Mouse (Mus musculus): Measurements from ENCODE around the gene Asna1. TPM values are rescaled to one million over a fixed set of nuclear protein-coding genes. Genes with fewer than 3 reads are reported as not detected.

Gene Asna1
- total RNA-seq, 2 experiments from 2014 or later, result 78.6 to 79.7 TPM

DNA sequence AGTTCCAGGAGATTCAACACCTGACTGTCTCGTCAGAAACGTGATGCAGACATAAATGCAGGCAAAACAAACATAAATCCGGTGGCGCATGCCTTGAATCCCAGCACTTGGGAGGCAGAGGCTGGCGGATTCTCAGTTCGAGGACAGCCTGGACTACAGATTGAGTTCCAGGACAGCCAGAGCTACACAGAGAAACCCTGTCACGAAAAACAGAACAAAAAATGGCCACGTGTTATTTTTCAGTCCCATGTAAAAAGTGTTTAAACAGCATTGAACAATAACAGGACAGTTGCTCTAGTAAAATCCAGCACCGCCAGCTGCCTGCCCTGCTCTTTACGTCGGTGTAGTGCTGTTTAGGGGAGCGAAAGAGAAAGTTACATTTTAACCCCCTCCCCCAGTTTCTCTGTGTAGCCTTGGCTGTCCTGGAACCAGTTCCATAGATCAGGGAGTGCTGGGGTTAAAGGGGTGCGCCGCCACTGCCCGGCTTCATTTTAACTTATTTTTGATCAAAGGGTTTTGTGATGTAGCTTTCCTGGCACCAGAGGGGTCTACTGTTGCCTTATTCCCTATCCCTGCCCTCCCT is 10.7 kb upstream of the Asna1 start:
- peak; percentile 32 to 55 for DNase-seq
- intact Hi-C loops (cut with DNase I), result loop anchor here (1.0 kb wide), 1 partner anchor 9 kb away; no protein-coding TSS in a partner anchor

DNA sequence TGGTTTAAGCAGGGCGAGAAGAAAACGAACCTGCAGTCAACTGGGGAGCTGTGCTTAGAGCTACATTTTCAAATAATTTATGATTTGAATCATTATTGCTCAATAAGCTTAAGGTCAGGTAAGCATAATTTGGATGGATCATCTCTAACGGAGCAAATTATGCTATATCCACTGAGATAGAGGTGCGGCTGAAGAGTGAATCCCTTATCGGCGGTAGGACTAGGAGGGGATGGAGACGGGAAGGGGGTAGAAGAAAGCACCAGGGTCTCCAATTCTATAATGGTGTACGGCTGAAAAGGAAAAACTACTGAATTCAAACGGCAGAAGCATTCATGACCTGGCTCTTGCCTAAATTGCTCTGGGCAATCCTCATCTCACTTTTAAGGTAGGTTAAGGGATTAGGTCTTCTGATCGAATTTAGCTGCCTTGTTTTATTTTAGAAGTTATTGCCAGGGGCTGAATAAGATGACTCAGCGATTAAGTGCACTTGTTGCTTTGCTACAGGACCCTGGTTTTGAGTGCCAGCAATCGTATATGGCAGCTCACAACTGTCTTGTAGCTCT is 10.2 kb upstream of the Asna1 start:
- intact Hi-C loops (cut with DNase I), result no loop called here
- DNase-seq, result no peak

DNA sequence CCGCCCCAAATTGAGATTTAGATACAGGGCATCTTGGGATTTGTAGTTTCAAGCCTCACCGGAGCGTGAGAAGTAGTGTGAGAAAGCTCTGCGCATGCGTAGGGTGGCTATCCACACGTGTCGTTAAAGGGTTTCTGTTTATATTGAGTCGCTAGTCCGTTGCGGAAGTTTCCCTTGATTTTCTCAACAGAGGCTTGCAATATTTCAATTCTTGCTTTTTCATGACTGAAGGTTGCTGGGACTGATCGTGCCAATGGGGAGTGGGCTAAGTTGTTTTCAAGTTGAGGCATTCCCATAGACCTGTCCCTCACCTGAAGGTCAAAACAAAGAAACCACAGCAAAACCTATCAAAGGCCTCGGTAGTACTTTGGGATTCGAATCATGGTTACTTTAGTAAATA is 9.7 kb upstream of the Asna1 start:
- peak; percentile 71 to 80 for DNase-seq
- intact Hi-C loops (cut with DNase I), result no loop called here

DNA sequence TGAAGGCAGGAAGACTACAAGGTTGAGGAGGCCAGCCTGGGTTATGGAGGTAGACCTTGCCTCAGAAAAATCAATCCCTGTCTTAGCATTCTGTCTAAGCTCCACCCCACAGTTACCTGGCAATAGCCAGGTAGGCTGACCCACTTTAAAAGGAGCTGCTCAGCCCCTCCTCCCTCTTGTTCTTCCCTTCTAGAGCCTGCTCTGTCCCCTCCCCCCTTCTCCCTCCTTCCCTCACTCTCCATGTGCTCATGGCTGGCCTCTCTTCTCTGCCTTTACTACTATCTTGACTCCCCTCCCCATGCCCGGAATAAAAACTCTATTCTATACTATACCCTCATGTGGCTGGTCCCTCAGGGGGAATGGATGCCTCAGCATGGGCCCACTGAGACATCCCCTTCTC is 8.8 kb upstream of the Asna1 start:
- no peak for DNase-seq
- intact Hi-C loops (cut with DNase I), result no loop called here

DNA sequence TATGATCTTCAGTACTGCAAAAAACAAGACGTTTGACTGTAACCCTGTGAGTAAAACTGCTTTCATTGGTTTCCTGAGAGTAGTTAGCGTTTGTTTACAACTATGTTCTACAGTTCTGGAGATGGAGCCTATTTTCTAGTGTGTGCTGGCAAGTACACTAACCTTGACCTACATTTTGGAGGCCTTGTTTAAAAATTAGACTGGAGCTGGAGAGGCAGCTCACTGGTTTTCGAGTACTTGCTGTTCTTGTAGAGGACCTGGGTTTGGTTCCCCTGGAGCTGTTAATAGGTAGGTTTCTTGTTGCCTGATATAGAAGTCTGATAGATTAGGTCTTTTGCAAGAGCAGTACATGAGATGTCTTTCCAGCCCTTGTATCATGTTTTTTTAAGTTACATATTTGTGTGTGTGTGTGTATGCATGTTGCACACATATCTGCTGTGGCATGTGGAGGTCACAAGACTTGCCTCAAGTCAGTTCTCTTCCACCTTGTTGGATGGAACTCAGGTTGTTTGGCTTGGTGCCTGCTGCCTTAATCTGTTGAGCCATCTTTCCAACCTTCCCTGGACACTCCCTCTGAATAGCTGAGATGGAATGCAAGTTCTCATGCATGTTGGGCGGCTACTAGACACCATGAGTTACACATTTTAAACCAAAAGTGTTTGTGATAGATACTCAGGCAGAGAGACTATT is 7.7 kb upstream of the Asna1 start:
- no peak for DNase-seq
- intact Hi-C loops (cut with DNase I), result no loop called here

DNA sequence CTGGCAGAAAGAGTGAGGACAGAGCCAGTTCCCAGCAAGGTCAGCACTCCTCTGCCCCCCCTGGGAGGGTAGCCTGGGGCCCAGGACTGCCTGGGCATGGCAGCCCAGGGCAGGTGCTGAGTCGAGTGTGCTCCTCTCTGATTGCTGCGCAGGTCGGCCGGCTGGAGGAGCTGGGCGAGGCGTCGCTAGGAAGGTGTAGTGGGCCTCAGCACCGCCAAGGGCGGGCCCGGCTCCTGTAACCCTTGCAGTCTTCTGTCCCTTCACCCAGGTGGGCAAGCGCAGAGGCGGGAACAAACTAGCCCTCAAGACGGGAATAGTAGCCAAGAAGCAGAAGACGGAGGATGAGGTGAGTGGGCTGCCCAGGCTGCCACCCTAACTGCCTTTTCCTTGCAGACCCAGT is 4.2 kb upstream of the Asna1 start:
- no peak for DNase-seq
- intact Hi-C loops (cut with DNase I), result no loop called here

DNA sequence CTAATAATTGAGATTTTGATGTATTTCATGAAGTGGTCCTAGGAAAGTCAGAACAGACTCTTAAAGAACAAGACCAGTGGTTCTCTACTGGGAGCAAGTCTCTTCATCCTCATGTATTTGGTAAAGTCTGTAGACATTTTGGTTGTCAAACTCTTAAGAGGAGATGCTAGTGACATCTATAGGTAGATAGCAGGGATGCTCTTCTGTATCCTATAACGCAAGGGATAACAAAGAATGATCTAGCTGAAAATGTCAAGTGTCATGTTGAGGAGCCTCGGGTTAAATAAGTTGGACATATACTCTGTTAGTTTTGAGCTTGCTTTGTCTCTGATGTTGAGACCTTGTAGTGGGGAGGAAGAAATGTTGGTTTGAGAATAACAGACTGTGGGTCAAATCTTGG is 2.8 kb upstream of the Asna1 start:
- no peak for DNase-seq
- intact Hi-C loops (cut with DNase I), result loop anchor here (1.0 kb wide), 1 partner anchor 8 kb away; the partner anchor contains the start of gene Tnpo2

DNA sequence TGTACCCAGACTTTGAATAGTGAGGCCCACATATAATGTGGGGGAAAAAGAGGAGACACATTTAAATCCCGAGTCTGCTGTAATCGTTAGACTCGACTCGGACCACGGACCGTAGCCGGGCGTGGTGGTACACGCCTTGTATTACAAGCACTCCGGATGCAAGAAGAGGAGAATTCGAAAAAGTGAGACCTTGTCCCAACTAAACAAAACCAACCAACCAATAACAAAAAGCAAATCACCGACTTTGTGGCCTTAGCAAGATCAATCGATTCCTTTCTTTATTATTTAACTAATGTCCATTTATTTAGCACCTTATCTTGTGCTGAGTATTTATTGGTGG is 2.4 kb upstream of the Asna1 start:
- intact Hi-C loops (cut with DNase I), result loop anchor here (1.0 kb wide), 1 partner anchor 9 kb away; the partner anchor contains the start of gene Tnpo2
- DNase-seq, result peak in 1 of 2 experiments; percentile 23

DNA sequence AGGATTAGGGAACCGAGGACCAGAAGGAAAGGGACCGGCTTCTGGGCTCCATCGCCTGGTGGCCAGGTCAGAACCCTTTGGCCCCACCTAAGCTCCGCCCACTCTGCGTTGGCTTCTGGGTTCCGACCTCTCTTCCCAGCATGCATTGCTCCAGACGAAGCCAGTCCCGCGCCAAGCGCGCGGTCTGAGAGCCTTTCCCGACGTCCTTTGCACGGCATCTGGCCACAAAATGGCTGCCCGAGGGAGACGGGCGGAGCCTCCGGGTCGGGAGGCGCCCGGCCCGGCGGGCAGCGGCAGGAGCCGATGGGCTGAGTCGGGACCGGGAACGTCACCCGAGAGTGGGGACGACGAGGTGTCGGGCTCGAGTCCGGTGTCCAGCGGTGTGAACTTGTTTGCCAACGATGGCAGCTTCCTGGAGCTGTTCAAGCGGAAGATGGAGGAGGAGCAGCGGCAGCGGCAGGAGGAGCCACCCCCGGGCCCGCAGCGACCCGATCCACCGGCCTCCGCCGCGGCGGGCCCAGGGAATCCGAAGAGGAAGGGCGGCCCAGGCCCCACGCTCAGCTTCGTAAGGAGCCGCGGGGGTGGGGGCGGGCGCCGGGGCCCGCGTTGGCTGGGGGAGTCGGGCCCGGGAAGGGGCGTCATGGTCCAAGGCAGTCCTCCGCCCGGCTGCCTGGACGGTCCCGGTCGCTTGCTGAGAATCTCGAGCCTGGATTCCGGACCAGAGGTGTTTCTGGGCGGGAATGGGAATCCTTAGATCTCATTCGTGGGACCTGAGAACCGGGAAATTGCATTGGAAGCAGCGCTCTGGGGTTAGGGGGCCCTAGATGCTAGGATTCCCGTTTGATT is 1.8 kb upstream of the Asna1 start, which contains the start of gene Trir:
Gene Trir, plus strand, starts transcription at position 154 of the 846 bp plus-strand sequence.
- DNase-seq, result peak; percentile 98 to 99
- intact Hi-C loops (cut with DNase I), result loop anchor here (1.0 kb wide), 1 partner anchor 9 kb away; the partner anchor contains the start of gene Tnpo2

DNA sequence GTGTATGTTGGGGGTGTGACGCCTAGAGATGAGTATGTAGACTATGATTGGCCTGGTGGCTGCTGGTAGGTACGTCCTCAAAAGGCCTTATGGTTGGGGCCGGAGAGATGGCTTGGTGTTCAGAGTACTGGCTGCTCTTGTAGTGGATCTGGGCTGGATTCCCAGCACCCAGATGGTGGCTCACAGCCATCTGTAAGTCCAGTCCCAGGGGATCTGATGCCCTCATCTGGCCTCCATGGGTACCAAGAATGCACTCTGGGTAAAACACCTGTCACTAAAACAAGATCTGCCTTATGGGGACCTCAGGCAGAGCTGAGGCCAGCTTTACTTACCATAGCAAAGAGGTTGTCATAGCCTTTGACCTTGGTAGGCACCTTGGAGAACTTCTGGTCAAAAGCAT is 1.2 kb downstream of the Asna1 start:
- intact Hi-C loops (cut with DNase I), result loop anchor here (2.0 kb wide), 1 partner anchor 49 kb away; no protein-coding TSS in a partner anchor
- DNase-seq, result no peak

DNA sequence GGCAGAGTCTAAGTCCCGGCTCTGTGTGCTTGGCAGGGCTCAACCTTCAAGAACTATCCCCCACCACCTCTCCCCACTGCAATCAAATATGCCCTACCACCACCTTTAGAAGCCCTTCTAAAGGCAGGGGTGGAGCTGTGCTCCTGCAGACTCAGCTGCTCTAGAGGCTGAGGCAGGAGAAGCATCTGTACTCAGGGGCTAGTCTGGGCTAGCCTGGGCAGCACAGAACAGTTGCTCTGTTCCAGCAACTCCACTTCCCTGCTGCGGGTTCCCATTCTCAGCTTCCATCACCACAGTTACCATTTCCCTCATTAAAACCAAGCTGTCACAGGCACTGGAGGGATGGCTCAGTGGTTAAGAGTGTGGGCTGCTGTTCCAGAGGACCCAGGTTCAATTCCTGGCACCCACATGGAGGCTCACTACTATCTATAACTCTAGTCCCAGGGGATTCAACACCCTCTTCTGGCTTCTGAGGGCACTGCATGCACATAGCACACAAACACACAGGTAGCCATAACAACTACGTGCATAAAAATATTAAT is 3.5 kb downstream of the Asna1 start:
- intact Hi-C loops (cut with DNase I), result no loop called here
- no peak for DNase-seq

DNA sequence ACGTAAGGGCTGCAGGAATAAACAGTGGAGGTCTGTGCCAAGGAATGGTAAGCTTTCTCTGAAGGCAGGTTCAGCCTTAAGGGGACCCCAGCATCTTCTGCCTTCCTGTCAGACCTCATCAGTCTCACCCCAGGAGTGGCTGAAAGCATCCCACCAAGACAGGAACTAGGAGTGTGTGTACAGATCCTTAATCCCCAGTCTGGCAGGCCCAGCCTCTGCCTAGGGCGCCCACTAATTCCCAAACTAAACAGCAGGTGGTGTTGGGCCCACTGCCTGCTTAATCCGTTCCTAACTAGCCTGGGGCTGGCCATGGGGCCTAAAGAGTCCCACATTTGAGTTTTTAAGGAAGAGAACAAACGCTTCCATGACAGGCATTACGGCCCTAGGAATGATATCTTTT is 7.9 kb downstream of the Asna1 start:
- no peak for DNase-seq
- intact Hi-C loops (cut with DNase I), result no loop called here

DNA sequence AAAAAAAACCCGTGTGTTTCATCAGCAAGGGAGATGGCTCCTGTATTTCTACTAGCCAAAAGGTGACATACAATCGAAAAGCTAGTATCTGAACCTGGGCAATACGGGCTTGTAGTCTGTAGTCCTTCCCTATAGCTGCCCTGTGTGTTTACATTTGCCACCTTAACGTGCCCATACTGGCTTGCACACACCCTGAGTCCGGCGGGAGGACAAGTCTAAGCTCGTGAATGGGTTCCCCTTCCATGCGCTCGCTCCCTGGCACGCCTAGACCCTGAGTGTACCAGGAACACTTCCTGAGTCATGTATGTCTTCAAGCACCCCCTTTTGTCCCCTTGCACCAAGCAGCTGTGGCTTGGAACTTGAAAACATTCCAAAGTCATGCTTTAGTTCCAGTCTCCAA is 8.4 kb downstream of the Asna1 start:
- DNase-seq, result no peak
- intact Hi-C loops (cut with DNase I), result no loop called here

DNA sequence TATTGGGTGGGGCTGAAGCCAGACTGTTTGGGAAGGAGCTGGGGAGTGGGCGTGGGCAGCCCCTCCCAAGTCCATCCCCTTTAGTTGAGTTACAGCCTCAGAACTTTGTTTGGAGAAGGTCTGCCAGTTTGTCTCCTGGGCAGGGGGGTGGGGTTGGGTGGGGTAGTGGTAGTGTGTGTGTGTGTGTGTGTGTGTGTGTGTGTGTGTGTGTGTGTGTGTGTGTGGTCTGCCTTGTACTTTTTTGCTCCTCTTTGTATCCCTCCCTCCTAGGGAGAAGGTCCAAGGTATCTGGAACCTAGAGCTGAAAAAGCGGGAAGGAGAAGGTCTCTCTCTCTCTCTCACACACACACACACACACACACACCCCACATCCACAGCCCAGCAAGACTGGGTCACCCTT is 10.7 kb downstream of the Asna1 start, which contains the start of gene Best2:
Gene Best2, minus strand, starts transcription at position 101 of the 400 bp plus-strand sequence.
- intact Hi-C loops (cut with DNase I), result no loop called here
- DNase-seq, result no peak

DNA sequence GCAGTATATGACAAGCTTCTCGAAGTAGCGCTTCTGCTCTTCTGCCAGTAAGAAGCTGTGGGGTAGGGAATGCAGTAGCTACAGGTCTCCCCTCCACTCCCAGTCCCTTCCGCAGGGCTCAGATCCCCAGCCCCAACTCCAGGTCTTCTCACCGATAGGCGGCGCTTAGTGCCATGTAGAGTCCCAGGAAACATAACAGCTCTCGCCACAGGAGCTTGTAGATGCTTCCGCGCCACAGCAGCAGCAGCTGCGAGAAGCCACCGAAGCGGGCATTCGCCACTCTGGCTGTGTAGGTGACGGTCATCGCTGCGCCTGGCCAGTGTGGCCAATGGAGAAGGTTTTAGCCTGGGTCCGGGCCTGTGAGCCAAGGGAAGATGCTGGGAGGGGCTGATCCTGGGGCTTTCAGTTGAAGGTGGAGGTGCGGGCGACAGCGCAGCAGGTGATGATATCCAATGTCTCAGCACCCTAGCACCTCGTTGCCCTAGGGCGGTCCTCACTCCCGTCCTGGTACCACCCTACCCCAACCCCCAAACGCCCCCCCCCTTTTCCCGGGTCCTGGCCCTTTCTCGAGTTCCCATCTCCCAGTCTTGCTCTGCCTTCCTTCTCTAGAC is 11.7 kb downstream of the Asna1 start:
- peak; percentile 56 to 68 for DNase-seq

DNA sequence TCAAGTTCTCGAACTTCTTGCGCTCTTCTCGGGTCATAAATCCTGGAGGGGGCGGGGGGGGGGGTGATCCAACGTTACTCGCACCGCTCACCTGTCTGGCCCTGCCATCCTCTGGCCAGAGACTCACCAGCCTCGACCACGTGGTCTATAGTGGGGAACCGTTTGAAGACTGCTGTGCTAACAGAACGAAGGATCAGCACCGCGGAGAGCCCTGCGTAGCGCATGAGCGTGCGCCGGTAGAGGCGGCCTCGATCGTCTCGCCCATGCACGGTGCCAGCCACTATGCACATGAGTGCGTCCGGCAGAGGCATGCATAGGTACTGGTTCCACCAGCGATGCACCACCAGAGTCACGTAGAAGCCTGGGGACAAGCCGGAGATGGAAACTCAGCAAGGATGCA is 13.8 kb downstream of the Asna1 start:
- DNase-seq, result no peak
- intact Hi-C loops (cut with DNase I), result no loop called here

More for the DNA sequence above, 11.7 kb downstream of the Asna1 start:
- intact Hi-C loops (cut with DNase I), result loop anchor here (1.0 kb wide), 1 partner anchor 19 kb away; no protein-coding TSS in a partner anchor

DNA sequence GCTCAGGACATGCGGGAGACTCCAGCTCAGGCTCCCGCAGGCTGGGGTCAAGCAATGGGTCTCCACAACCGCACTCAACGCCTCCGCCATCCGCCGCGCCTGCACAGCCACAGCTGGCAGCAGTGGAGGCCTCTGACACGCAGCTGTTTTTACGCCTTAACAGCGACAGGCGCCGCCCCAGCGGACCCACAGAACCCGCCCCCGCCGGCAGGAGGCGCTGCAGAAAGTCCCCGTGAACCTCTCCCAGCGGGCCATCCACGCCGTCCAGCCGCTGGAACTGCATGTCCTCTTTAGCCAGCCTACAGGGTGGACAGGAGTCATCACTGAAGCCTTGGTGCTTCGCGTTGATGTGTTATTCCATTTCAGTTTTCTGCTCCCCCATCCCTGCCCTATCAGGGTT is 17.4 kb downstream of the Asna1 start:
- intact Hi-C loops (cut with DNase I), result no loop called here
- DNase-seq, result peak in 1 of 2 experiments; percentile 62

DNA sequence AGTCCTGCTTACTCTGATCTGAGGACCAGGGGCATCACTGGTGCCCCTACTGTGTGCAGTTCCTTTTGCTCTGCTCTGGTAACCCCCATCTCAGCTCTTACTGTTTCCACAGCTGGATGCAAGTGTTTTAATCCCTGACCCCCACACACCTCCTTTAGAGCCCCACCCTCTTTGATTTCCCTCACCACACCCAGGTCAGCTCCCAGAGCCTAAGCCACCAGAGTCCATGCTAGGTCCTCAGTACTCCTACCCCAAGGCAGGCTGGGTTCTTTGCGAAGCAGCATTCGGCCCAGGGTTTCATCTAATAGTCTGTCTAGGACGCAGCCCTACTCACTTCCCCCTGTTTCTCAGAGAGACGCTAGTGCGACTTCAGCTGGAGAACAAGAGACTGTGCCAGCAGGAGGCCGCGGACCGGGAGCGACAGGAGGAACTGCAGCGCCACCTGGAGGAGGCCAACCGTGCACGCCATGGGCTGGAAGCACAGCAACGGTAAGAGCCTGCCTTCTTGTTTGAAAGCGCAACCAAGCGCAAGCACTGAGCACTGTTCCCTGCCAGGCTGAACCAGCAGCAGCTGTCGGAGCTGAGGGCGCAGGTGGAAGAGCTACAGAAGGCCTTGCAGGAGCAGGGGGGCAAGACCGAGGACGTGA is 27.3 kb downstream of the Asna1 start:
- intact Hi-C loops (cut with DNase I), result loop anchor here (1.0 to 5.0 kb wide), 2 partner anchors 40 to 69 kb away; no protein-coding TSS in a partner anchor
- DNase-seq, result peak; percentile 91 to 93

DNA sequence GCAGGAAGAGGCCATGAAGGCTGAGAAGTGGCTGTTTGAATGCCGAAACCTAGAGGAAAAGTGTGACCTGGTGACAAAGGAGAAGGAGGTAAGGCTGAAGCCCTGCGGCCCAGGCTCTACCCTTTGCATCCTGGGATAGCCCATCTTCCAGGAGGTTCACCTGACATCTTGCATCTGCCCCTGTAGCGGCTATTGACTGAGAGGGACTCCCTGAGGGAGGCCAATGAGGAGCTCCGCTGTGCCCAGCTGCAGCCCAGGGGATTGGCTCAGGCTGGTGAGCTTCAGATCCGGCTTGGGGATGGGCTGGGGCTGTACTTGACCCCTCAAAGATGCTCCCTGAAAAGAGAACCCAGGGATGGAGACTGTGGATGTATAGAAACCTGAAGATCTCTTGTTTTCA is 28.1 kb downstream of the Asna1 start:
- DNase-seq, result no peak
- intact Hi-C loops (cut with DNase I), result loop anchor here (5.0 kb wide), 1 partner anchor 40 kb away; no protein-coding TSS in a partner anchor

All from heart, postnatal 10 days (tissue).